Mouse (Mus musculus): ENCODE results near the gene Gmcl1.

DNA sequence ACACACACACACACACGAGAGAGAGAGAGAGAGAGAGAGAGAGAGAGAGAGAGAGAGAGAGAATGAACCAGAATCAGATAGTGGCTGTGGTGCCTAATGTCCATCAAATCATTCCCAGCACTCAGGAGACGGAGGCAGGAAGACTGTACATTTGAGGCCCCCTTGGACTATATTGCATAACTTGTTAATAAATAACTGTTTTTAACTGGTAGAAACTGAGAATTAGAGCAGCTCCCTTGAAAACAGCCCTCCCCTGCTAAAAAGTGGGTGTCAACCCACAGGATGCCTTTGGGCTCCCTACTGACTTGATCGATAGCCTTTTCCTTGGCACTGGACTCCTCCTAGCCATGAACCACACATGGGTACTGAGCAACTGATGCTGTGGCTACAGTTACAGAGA, 49.2 kb upstream of the Gmcl1 start:
- no peak for TF ChIP-seq CTCF (IDR thresholded peaks at IDR 0.05; ENCODE audit: extremely low read depth, insufficient read length, insufficient replicate concordance, low read depth, low read length)
- no peak for TF ChIP-seq POLR2A (IDR thresholded peaks at IDR 0.05; ENCODE audit: low read depth, low read length)

Data from small intestine, adult 2 months (tissue).